Mouse (Mus musculus): Measurements from ENCODE around the gene Ccdc153. TPM values are rescaled to one million over a fixed set of nuclear protein-coding genes. Genes with fewer than 3 reads are reported as not detected.

Gene Ccdc153
- total and polyA plus RNA-seq, 3 experiments = not detected

- Histone ChIP-seq H3K4me1 (ENCODE audit: control insufficient read depth in 1 of 2, insufficient read depth in 2 of 2, low read length in 2 of 2) (no peaks in the 10 kb centered on the region), H3K27me3 (ENCODE audit: control insufficient read depth in 1 of 2, insufficient read depth in 2 of 2, low read length in 2 of 2) (no peaks in the 10 kb centered on the region), H3K9ac (ENCODE audit: control insufficient read depth, low read depth, low read length, poor library complexity, severe bottlenecking) (no peak overlapping the region), H3K36me3 (ENCODE audit: control insufficient read depth in 1 of 2, insufficient read depth in 2 of 2, low read length in 2 of 2) (no peaks in the 10 kb centered on the region), H3K9me3 (replicated peaks; ENCODE audit: insufficient read depth, low read length) (no peaks in the 10 kb centered on the region), H3K27ac (ENCODE audit: control insufficient read depth, low read depth, low read length) (no peak overlapping the region), H3K79me2 (ENCODE audit: control insufficient read depth, insufficient read depth, low read length, poor library complexity) (no peaks in the 10 kb centered on the region), H3K4me3 (ENCODE audit: control insufficient read depth in 1 of 2, insufficient read depth in 1 of 2, low read depth in 2 of 2, low read length in 2 of 2) (no peak overlapping the region)
- no peak for DNase-seq (ENCODE audit: low read depth, low spot score)
- TF ChIP-seq GABPA (IDR thresholded peaks at IDR 0.05; ENCODE audit: low read depth, low read length) = no peak
- TF ChIP-seq MAZ (IDR thresholded peaks at IDR 0.05; ENCODE audit: low read depth, low read length) = no peak
- no peak for TF ChIP-seq MAFK (IDR thresholded peaks at IDR 0.05; ENCODE audit: borderline replicate concordance, low read depth, low read length)
- TF ChIP-seq MYB (IDR thresholded peaks at IDR 0.05; ENCODE audit: low read depth, low read length) = no peak
- no peak for TF ChIP-seq POLR2A (IDR thresholded peaks at IDR 0.05; ENCODE audit: control insufficient read depth in 1 of 2, insufficient read depth in 1 of 2, low read depth in 1 of 2, low read length in 2 of 2, poor library complexity in 1 of 2)
- TF ChIP-seq TAL1 (IDR thresholded peaks at IDR 0.05; ENCODE audit: low read length) = no peak
- no peak for TF ChIP-seq CHD1 (IDR thresholded peaks at IDR 0.05; ENCODE audit: low read depth, low read length)
- no peak for TF ChIP-seq CHD2 (IDR thresholded peaks at IDR 0.05; ENCODE audit: low read length)
- no peak for TF ChIP-seq ETS1 (IDR thresholded peaks at IDR 0.05; ENCODE audit: low read depth, low read length)
- TF ChIP-seq NELFE (IDR thresholded peaks at IDR 0.05; ENCODE audit: low read depth, low read length) = no peak
- no peak for TF ChIP-seq MXI1 (IDR thresholded peaks at IDR 0.05; ENCODE audit: low read depth, low read length)
- no peak for TF ChIP-seq TCF12 (IDR thresholded peaks at IDR 0.05; ENCODE audit: low read depth, low read length)
- no peak for TF ChIP-seq SMC3 (IDR thresholded peaks at IDR 0.05; ENCODE audit: low read depth, low read length)
- no peak for TF ChIP-seq USF1 (IDR thresholded peaks at IDR 0.05; ENCODE audit: low read depth, low read length)
- no peak for TF ChIP-seq NRF1 (IDR thresholded peaks at IDR 0.05; ENCODE audit: insufficient read depth, low read depth, low read length, poor library complexity, severe bottlenecking)
- TF ChIP-seq TBP (IDR thresholded peaks at IDR 0.05; ENCODE audit: low read depth, low read length) = no peak
- no peak for TF ChIP-seq ZNF384 (IDR thresholded peaks at IDR 0.05; ENCODE audit: low read depth, low read length)
These were observed 3.1 kb downstream of the Ccdc153 start for GRCm38 (mm10) chr9:44243621-44244020.

GRCm38 (mm10) chr9:44247907-44248306 is 7.4 kb downstream of the Ccdc153 start:
- H3K9me3 ChIP-seq (replicated peaks; ENCODE audit: insufficient read depth, low read length) = no peaks in the 10 kb centered on the region
- DNase-seq (ENCODE audit: low read depth, low spot score) = no peak
- H3K36me3 ChIP-seq (ENCODE audit: control insufficient read depth in 1 of 2, insufficient read depth in 2 of 2, low read length in 2 of 2) = peaks cover 0 to 7% of the 10 kb centered on the region in 2 experiments; a peak in 2 of 4 replicates
- H3K79me2 ChIP-seq (ENCODE audit: control insufficient read depth, insufficient read depth, low read length, poor library complexity) = no peaks in the 10 kb centered on the region
- no peak overlapping the region for H3K27ac ChIP-seq (ENCODE audit: control insufficient read depth, low read depth, low read length)
- no peak overlapping the region for H3K9ac ChIP-seq (ENCODE audit: control insufficient read depth, low read depth, low read length, poor library complexity, severe bottlenecking)
- H3K27me3 ChIP-seq (ENCODE audit: control insufficient read depth in 1 of 2, insufficient read depth in 2 of 2, low read length in 2 of 2) = no peaks in the 10 kb centered on the region
- TF ChIP-seq MAX (IDR thresholded peaks at IDR 0.05; ENCODE audit: low read length) (no peak), NELFE (IDR thresholded peaks at IDR 0.05; ENCODE audit: low read depth, low read length) (no peak), ELF1 (IDR thresholded peaks at IDR 0.05; ENCODE audit: low read depth, low read length) (no peak), CHD2 (IDR thresholded peaks at IDR 0.05; ENCODE audit: low read length) (no peak)
- H3K4me3 ChIP-seq (ENCODE audit: control insufficient read depth in 1 of 2, insufficient read depth in 1 of 2, low read depth in 2 of 2, low read length in 2 of 2) = no peak overlapping the region
- peaks cover 0 to 11% of the 10 kb centered on the region in 2 experiments; a peak in 2 of 4 replicates for H3K4me1 ChIP-seq (ENCODE audit: control insufficient read depth in 1 of 2, insufficient read depth in 2 of 2, low read length in 2 of 2)

Data from MEL (cell line).